Mouse (Mus musculus) lung, postnatal 0 days (tissue): ENCODE results near the gene Rel.

Source experiments
- CTCF ChIP-seq: IDR thresholded peaks from 2 replicates; pipeline ENCODE4 v1.5.1; 2016; ENCODE audit warnings: antibody characterized with exemption, mild to moderate bottlenecking
- EP300 ChIP-seq: IDR thresholded peaks from 2 replicates; pipeline ENCODE4 v1.6.1; 2016; ENCODE audit warnings: antibody characterized with exemption, mild to moderate bottlenecking, control low read depth

- TF ChIP-seq EP300 (no peak), CTCF (no peak)
These were observed 1.7 kb upstream of the Rel start for GRCm38 (mm10) chr11:23772471-23772870.
